Mouse (Mus musculus): ENCODE data around the gene Rtn4ip1. TPM values are rescaled to one million over a fixed set of nuclear protein-coding genes. Genes with fewer than 3 reads are reported as not detected.

Gene Rtn4ip1
- polyA plus RNA-seq, 1 experiment from 2014 or later = 16.5 TPM

GRCm38 (mm10) chr10:44003551-44004151 is 102.0 kb downstream of the Rtn4ip1 start:
- DNase-seq (ENCODE audit: low spot score) (no peak), ATAC-seq (ENCODE audit: low FRiP score) (no peak)
- H3K4me3 ChIP-seq (replicated peaks; ENCODE audit: low read length) = peak overlapping the region; percentile 43
- H3K9ac ChIP-seq = 0 out of 2 replicates have a peak overlapping the region, but pooled peaks have one; percentile 11
- H3K4me1 ChIP-seq (replicated peaks; ENCODE audit: control insufficient read depth, insufficient read depth, low read length) = peaks cover 5% of the 10 kb centered on the region; the same call in 1 of the 2 replicates
- no peaks in the 10 kb centered on the region for H3K9me3 ChIP-seq (ENCODE audit: control insufficient read depth, low read length)
- no peaks in the 10 kb centered on the region for H3K36me3 ChIP-seq (replicated peaks; ENCODE audit: control insufficient read depth, insufficient read depth)
- no peak overlapping the region for H3K27ac ChIP-seq
- H3K27me3 ChIP-seq (ENCODE audit: control insufficient read depth, insufficient read depth, low read length) = peaks cover 78% of the 10 kb centered on the region
- WGBS = under 1% methylated on average over 68 of the region's 68 CpGs
- H3K4me2 ChIP-seq (replicated peaks) = peak overlapping the region; percentile 61

DNA sequence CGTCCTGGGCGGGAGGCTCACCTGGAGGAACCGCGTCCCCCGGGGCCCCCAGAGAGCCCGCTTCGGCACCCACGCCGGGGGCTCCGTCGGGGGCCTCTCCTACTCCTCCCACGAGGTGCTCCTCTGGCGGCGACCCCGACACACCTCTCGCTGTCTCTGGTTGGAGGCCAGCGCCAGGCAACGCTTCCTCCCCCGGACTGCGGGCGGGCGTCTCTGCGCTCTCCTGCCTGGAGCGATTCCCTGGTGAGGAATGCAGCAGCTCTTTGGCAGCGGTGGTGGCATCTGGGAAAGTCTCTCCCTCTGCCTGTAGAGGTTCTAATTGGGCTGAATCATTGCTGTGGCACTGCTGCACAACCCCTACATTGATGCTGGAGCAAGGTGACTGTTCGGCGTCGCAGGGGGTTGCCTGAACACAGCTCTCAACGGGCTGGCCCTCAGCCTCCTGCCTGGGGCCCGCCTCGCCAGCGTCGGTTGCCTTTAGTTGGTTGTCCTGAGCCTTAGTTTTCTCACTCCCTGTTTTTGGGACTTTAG is 102.7 kb downstream of the Rtn4ip1 start:
- Histone ChIP-seq H3K4me2 (replicated peaks) (peak overlapping the region; percentile 61), H3K9ac (no peak overlapping the region), H3K27ac (no peak overlapping the region), H3K4me3 (replicated peaks; ENCODE audit: low read length) (peak overlapping the region; percentile 43), H3K36me3 (replicated peaks; ENCODE audit: control insufficient read depth, insufficient read depth) (no peaks in the 10 kb centered on the region), H3K27me3 (ENCODE audit: control insufficient read depth, insufficient read depth, low read length) (peaks cover 82% of the 10 kb centered on the region), H3K4me1 (replicated peaks; ENCODE audit: control insufficient read depth, insufficient read depth, low read length) (peaks cover 5% of the 10 kb centered on the region; the same call in 1 of the 2 replicates), H3K9me3 (ENCODE audit: control insufficient read depth, low read length) (no peaks in the 10 kb centered on the region)
- DNase-seq (ENCODE audit: low spot score) (no peak), ATAC-seq (ENCODE audit: low FRiP score) (no peak)
- under 1% methylated on average over 33 of the region's 33 CpGs for WGBS

DNA sequence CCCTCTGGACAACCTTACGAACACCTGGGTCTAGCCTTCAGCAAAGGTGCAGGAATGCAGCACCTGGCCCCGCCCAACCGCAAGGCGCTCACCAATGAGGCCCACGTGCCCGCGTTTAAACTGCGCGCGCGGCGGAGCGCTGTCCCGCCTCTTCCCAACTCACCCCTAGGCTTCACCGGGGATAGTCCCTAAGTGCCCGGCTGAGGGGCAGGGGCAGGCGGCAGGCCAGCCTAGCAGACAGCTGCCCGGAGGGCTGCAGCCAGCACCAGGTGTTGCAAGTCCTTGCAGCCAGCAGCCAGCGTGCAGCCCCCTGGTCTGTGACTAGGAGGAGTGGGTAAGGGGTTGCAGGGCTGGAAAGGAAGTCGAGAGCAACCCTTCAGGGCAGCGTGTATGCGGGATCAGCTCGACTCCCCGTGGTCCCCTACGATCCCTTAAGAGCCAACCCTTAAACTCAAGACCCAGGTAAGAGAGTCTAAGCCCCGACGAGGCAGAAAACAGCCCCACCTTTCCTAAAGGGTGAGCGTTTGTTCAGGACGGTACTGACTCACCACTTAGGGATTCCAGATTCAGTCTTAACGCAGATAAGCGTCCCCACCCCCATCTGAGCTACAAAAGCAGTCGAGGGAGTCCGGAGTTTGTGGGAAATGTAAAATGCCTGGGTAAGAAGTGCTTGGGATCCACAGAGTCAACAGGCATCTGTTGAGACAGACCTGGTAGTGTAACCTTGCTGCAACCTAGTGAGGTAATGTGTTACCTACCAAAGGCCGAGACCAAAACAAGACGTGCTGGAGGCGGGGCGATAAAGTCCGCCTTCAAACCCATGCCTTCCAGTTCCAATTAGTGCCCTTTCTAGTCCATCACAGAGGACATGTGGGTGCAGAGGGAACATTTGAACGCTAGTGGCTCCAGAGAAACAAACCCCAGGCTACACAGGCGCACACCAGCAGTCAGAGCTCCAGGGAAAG is 104.4 kb downstream of the Rtn4ip1 start:
- ATAC-seq (ENCODE audit: low FRiP score) (peak; percentile 44; the same call in 1 of the 2 replicates), DNase-seq (ENCODE audit: low spot score) (no peak)
- peak overlapping the region; percentile 57 for H3K4me2 ChIP-seq (replicated peaks)
- no peak overlapping the region for H3K27ac ChIP-seq
- 3% methylated on average over 39 of the region's 40 CpGs for WGBS
- peak overlapping the region; percentile 28 for H3K4me3 ChIP-seq (replicated peaks; ENCODE audit: low read length)
- no peak overlapping the region for H3K9ac ChIP-seq
- H3K27me3 ChIP-seq (ENCODE audit: control insufficient read depth, insufficient read depth, low read length) = peaks cover 77% of the 10 kb centered on the region
- H3K9me3 ChIP-seq (ENCODE audit: control insufficient read depth, low read length) = no peaks in the 10 kb centered on the region
- H3K4me1 ChIP-seq (replicated peaks; ENCODE audit: control insufficient read depth, insufficient read depth, low read length) = peaks cover 5% of the 10 kb centered on the region; the same call in 1 of the 2 replicates
- no peaks in the 10 kb centered on the region for H3K36me3 ChIP-seq (replicated peaks; ENCODE audit: control insufficient read depth, insufficient read depth)

Other genes starting within 250 kb of the Rtn4ip1 start
- gene Qrsl1, start 62 bp upstream of the Rtn4ip1 start, polyA plus RNA-seq (2014; fragmentation: Nextera tagmentation; extraction: Ambion mirVana) = 22.3 and 24.7 TPM in 2 replicates
- gene Crybg1, start 247.0 kb downstream of the Rtn4ip1 start, polyA plus RNA-seq (2014; fragmentation: Nextera tagmentation; extraction: Ambion mirVana) = 0.20 and 0.21 TPM in 2 replicates